Mouse (Mus musculus): Measurements from ENCODE around the gene Klf7. TPM values are rescaled to one million over a fixed set of nuclear protein-coding genes. Genes with fewer than 3 reads are reported as not detected.
A peak's percentile ranks its signal among the peaks of the same experiment; 100 is the strongest.

Klf7 gene
- polyA plus RNA-seq, 1 experiment: 219 TPM

GRCm38 (mm10) chr1:64040831-64041383 lies 81.2 kb downstream of the Klf7 start:
- Histone ChIP-seq H3K4me1 (ENCODE audit: control insufficient read depth, insufficient read depth, low read length) (peaks cover 3% of the 10 kb centered on the region; the same call in 1 of the 2 replicates), H3K4me3 (ENCODE audit: insufficient read depth, low read depth, low read length) (no peak overlapping the region), H3K27ac (ENCODE audit: insufficient read depth, low read depth, low read length) (no peak overlapping the region)
- TF ChIP-seq CTCF (IDR thresholded peaks at IDR 0.05; ENCODE audit: insufficient read depth, low read depth, low read length): no peak
- TF ChIP-seq POLR2A (IDR thresholded peaks at IDR 0.05; ENCODE audit: insufficient read depth, low read depth, low read length): no peak
- 88% methylated on average over 5 of the region's 5 CpGs for WGBS

DNA sequence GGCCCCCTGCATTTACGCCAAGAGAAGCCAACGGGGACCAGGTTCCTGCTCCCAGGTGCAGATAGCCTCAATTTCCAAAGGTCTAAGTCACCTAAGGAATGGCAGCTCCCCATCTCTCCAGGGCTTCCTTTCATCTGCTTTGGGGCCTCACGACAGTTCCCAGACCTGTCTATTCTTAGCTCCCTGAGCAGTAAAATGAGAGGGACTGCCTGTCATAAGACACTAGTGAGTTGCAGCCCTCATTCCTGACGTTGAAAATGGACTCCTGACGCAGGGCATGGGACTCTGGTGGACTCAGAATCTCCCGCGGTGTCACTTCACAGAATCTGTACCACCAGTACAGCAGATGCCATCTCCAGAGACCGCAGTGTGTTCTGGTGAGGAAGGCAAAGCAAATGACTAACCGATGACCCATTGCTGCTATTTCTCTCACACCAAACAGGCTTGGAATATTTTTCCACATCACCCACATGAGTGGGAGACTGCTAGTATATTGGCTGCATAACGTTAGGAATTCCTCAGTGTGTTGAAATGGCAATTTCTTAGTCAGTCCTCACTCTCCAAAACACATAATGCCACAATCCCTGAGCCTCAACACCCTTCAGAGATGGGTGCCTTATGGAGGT lies 81.9 kb downstream of the Klf7 start:
- TF ChIP-seq POLR2A (IDR thresholded peaks at IDR 0.05; ENCODE audit: insufficient read depth, low read depth, low read length) (no peak), CTCF (IDR thresholded peaks at IDR 0.05; ENCODE audit: insufficient read depth, low read depth, low read length) (no peak)
- Histone ChIP-seq H3K4me1 (ENCODE audit: control insufficient read depth, insufficient read depth, low read length) (peaks cover 3% of the 10 kb centered on the region; the same call in 1 of the 2 replicates), H3K4me3 (ENCODE audit: insufficient read depth, low read depth, low read length) (no peak overlapping the region), H3K27ac (ENCODE audit: insufficient read depth, low read depth, low read length) (no peak overlapping the region)
- WGBS: 87% methylated on average over 10 of the region's 10 CpGs

- Histone ChIP-seq H3K27ac (ENCODE audit: insufficient read depth, low read depth, low read length) (no peak overlapping the region), H3K4me1 (ENCODE audit: control insufficient read depth, insufficient read depth, low read length) (peaks cover 3% of the 10 kb centered on the region; the same call in 1 of the 2 replicates), H3K4me3 (ENCODE audit: insufficient read depth, low read depth, low read length) (no peak overlapping the region)
- no peak for TF ChIP-seq POLR2A (IDR thresholded peaks at IDR 0.05; ENCODE audit: insufficient read depth, low read depth, low read length)
- TF ChIP-seq CTCF (IDR thresholded peaks at IDR 0.05; ENCODE audit: insufficient read depth, low read depth, low read length): no peak
- WGBS: 63% methylated on average over 5 of the region's 5 CpGs
Observed at GRCm38 (mm10) chr1:64038343-64038742, 83.7 kb downstream of the Klf7 start.

DNA sequence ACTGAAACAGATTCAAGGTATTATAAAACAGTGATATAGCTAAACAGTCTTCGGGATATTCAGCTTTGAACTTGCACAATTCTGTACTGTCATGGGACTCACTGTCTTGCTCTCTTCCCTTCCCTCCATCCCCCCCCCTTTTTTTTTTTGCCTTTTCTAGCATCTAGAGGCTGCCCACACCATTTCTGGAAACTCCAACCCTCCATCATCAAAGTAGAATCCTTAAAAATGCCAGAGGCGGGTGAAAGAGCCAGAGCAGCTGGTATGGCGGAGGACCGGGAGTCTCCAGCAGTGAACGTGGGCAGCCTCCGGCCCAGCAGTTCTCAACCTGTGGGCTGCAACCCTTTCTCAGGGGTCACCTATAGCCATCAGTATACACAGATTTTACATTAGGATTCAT lies 84.3 kb downstream of the Klf7 start:
- Histone ChIP-seq H3K4me3 (ENCODE audit: insufficient read depth, low read depth, low read length) (no peak overlapping the region), H3K27ac (ENCODE audit: insufficient read depth, low read depth, low read length) (no peak overlapping the region), H3K4me1 (ENCODE audit: control insufficient read depth, insufficient read depth, low read length) (peaks cover 3% of the 10 kb centered on the region; the same call in 1 of the 2 replicates)
- 81% methylated on average over 6 of the region's 6 CpGs for WGBS
- TF ChIP-seq POLR2A (IDR thresholded peaks at IDR 0.05; ENCODE audit: insufficient read depth, low read depth, low read length): no peak
- no peak for TF ChIP-seq CTCF (IDR thresholded peaks at IDR 0.05; ENCODE audit: insufficient read depth, low read depth, low read length)

GRCm38 (mm10) chr1:64036881-64037452 lies 85.1 kb downstream of the Klf7 start:
- Histone ChIP-seq H3K4me3 (ENCODE audit: insufficient read depth, low read depth, low read length) (no peak overlapping the region), H3K27ac (ENCODE audit: insufficient read depth, low read depth, low read length) (no peak overlapping the region), H3K4me1 (ENCODE audit: control insufficient read depth, insufficient read depth, low read length) (peaks cover 3% of the 10 kb centered on the region; the same call in 1 of the 2 replicates)
- no peak for TF ChIP-seq POLR2A (IDR thresholded peaks at IDR 0.05; ENCODE audit: insufficient read depth, low read depth, low read length)
- no peak for TF ChIP-seq CTCF (IDR thresholded peaks at IDR 0.05; ENCODE audit: insufficient read depth, low read depth, low read length)
- WGBS: 91% methylated on average over 7 of the region's 7 CpGs

DNA sequence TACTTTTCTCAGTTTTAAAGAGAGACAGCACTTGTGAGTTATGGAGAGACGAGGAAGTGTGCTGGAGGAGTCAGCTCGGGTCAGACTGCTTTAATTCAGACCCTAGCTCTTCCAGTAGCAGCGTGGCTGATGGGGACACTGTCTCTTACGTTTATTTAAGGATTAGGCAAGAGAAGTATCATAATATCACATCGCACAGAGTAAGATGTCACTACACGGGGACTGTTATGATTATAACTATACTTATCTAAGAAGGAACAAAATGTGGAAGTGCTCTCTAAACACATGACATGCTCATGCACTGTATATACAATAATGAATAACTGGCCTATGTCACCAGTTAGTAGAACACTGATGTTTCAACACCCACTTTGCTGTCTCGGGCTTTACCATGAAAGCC lies 86.3 kb downstream of the Klf7 start:
- WGBS: 74% methylated on average over 7 of the region's 7 CpGs
- TF ChIP-seq POLR2A (IDR thresholded peaks at IDR 0.05; ENCODE audit: insufficient read depth, low read depth, low read length) (no peak), CTCF (IDR thresholded peaks at IDR 0.05; ENCODE audit: insufficient read depth, low read depth, low read length) (no peak)
- no peak overlapping the region for H3K4me3 ChIP-seq (ENCODE audit: insufficient read depth, low read depth, low read length)
- H3K4me1 ChIP-seq (ENCODE audit: control insufficient read depth, insufficient read depth, low read length): peaks cover 3% of the 10 kb centered on the region; the same call in 1 of the 2 replicates
- no peak overlapping the region for H3K27ac ChIP-seq (ENCODE audit: insufficient read depth, low read depth, low read length)

DNA sequence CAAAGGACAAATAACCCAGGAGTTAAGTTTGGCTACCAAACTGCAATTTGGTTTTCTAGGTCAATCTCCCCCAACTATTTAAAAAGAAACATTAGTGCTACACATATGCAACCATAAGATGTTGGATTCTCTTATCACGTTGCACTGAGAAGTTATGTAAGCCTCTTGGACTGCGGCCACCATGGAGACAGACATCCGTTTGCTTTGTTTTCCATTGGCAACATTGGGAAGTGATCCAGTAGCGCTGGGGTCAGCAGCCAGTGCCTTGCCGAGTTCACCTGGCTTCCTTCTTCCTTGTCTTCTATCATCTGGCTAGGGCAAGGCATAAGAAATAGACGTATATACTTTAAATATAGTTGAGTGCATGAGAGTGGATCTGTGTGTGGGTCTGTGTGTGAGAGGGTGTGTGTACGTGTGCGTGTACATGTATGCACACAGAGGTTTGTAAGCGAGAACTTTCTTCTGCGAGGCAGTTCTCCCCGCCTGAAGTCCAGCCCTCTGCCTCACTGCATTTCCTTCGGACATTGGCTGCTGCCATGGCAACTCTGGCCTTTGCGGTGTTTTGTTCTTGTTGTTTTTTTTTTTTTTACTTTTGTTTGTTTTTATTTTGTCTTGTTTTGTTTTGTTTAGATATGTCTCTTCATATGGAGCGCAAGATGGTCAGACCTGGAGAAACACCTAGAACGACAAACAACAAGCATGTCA lies 86.8 kb downstream of the Klf7 start:
- Histone ChIP-seq H3K4me3 (ENCODE audit: insufficient read depth, low read depth, low read length) (no peak overlapping the region), H3K27ac (ENCODE audit: insufficient read depth, low read depth, low read length) (peak overlapping the region; percentile 16; the same call in 1 of the 2 replicates), H3K4me1 (ENCODE audit: control insufficient read depth, insufficient read depth, low read length) (peaks cover 3% of the 10 kb centered on the region; the same call in 1 of the 2 replicates)
- TF ChIP-seq POLR2A (IDR thresholded peaks at IDR 0.05; ENCODE audit: insufficient read depth, low read depth, low read length) (no peak), CTCF (IDR thresholded peaks at IDR 0.05; ENCODE audit: insufficient read depth, low read depth, low read length) (no peak)
- 70% methylated on average over 15 of the region's 15 CpGs for WGBS

DNA sequence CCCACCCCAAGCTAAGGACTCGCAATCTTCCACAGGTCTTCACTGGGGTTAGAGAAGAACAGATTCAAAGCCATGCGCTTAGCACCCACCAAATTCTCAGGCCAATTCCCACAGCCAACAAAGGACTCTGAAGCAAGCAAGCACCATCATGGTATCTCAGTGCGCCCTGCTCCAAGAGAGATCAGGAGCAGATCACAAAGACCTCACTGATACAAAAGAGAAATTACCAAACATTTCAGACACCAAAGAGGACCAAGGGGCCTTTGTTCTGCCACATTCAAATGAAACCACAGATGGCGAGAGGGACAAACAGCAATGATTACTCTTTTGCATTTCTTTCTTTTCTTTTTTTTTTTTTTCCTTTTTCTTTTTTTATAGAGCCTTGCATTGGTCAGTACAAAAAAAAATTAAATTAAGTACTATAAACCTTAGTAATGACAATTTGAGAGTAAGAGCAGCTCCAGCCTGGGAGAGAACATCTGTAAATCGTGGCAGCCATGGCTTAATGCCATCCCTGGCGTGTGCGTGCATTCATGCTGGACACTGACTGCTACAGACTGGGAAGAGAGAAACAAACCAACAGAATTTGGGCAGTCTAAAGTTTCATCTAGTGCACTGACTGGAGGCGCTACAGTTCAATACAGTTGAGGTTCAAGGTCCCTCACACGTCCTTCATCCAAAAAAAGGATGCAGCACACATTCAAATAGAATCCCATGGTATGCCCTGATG lies 89.4 kb downstream of the Klf7 start:
- no peak for TF ChIP-seq CTCF (IDR thresholded peaks at IDR 0.05; ENCODE audit: insufficient read depth, low read depth, low read length)
- no peak for TF ChIP-seq POLR2A (IDR thresholded peaks at IDR 0.05; ENCODE audit: insufficient read depth, low read depth, low read length)
- H3K4me1 ChIP-seq (ENCODE audit: control insufficient read depth, insufficient read depth, low read length): no peaks in the 10 kb centered on the region
- H3K27ac ChIP-seq (ENCODE audit: insufficient read depth, low read depth, low read length): no peak overlapping the region
- H3K4me3 ChIP-seq (ENCODE audit: insufficient read depth, low read depth, low read length): no peak overlapping the region
- 87% methylated on average over 9 of the region's 9 CpGs for WGBS

Measured in olfactory bulb, adult 2 months (tissue).